Mouse (Mus musculus): ENCODE results near the gene Olfml2b. TPM values are rescaled to one million over a fixed set of nuclear protein-coding genes. Genes with fewer than 3 reads are reported as not detected.

Gene Olfml2b
- polyA plus RNA-seq, 1 experiment from 2014 or later = 13.0 TPM

DNA sequence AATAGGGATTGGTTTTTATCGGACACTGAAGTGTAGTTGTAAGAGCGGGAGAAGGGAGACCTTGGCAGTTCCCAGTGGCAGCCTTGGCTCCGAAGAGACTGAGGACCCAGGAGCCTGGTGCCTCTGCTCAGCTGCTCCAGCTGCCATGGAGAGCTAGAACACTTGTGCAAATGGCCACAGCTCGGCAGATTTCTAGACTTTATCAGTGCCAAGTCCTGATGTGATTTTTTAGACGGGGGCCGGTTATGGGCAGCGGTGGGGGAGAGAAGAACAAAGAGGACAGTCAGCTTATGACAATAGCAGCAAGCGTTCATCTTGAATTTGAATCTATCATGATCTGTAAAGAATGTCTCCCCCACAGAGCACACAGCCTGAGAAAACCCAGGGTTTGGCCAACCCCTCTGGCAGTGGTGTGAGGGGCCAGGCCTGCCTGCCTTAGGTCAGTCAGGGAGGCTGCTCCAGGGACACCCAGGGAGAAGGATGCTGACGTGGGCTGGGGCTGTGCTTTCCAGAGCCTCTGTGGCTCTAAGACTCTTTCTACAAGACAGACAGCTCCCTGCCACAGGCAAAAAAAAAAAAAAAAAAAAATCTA lies 29.9 kb downstream of the Olfml2b start:
- H3K36me3 ChIP-seq = peaks cover 14% of the 10 kb centered on the region
- H3K4me1 ChIP-seq = no peaks in the 10 kb centered on the region
- H3K9me3 ChIP-seq = no peaks in the 10 kb centered on the region
- no peak for ATAC-seq (ENCODE audit: insufficient number of reproducible peaks, insufficient read depth, low FRiP score, low TSS enrichment, low read depth)
- H3K27me3 ChIP-seq = no peaks in the 10 kb centered on the region
- no peak overlapping the region for H3K4me3 ChIP-seq
- 86% methylated on average over 9 of the region's 9 CpGs for WGBS
- no peak overlapping the region for H3K9ac ChIP-seq
- no peak overlapping the region for H3K27ac ChIP-seq
- no peak overlapping the region for H3K4me2 ChIP-seq

DNA sequence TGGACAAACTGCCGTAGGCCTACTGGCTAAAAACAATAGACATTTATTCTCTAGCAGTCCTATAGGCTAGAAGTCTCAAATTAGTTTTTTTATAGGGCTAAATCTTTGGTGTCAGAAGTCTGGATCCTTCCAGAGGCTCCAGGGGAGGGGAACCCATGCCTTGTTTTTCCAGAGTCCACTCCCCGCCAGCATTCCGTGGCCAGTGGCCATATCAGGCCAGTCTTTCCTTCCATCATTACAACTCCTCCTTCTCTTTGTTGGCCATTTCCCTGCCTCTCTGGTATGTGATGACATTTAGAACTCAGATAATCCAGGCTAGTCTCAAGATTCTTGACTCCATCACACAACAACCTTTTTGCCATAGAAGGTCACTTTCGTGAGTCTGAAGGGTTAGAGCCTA lies 33.3 kb downstream of the Olfml2b start:
- Histone ChIP-seq H3K4me2 (no peak overlapping the region), H3K27ac (no peak overlapping the region), H3K36me3 (peaks cover 14% of the 10 kb centered on the region), H3K9me3 (no peaks in the 10 kb centered on the region), H3K4me3 (no peak overlapping the region), H3K27me3 (no peaks in the 10 kb centered on the region), H3K4me1 (no peaks in the 10 kb centered on the region), H3K9ac (no peak overlapping the region)
- 90% methylated on average over 4 of the region's 4 CpGs for WGBS
- ATAC-seq (ENCODE audit: insufficient number of reproducible peaks, insufficient read depth, low FRiP score, low TSS enrichment, low read depth) = no peak

DNA sequence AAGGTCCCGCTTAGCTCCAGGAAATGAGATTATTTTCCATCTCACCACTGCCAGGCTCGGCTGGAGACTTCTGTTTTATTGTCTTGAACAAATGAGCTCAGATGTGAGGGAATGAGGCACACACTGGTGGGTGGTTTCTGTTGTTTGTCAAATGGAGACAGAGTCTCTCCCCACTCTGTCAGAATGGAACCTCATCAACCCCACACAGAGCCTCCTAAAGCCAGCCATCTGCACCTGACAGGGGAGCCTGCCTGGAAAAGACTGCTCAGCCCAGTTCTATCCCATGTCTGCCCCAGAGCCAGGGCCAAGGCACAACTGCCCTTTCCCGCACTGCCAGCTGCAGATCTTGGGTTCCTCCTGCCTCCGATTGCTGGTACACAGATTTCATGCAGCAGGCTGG lies 34.5 kb downstream of the Olfml2b start:
- 74% methylated on average over 4 of the region's 4 CpGs for WGBS
- Histone ChIP-seq H3K27me3 (no peaks in the 10 kb centered on the region), H3K4me3 (no peak overlapping the region), H3K9me3 (no peaks in the 10 kb centered on the region), H3K4me1 (no peaks in the 10 kb centered on the region), H3K9ac (no peak overlapping the region), H3K36me3 (peaks cover 14% of the 10 kb centered on the region), H3K27ac (no peak overlapping the region), H3K4me2 (no peak overlapping the region)
- no peak for ATAC-seq (ENCODE audit: insufficient number of reproducible peaks, insufficient read depth, low FRiP score, low TSS enrichment, low read depth)

DNA sequence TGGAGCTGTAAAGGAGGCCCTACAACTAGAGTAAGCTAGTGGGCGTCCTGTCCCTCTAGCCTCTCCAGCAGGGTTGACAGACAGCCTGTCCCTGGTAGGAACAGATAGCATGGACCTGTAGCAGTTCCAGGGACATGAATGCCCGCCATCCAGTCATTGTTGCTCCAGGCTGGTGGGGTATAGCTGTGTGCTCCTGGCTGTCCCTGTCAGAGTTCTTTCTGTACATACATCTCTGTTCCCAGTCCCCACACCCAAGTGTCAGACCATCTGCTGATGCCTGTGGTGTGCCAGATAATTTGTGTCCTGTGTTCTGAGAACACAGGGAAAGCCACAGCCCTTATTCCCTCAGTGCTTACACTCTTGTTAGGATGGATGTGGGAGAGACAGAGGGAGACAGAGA lies 35.3 kb downstream of the Olfml2b start:
- no peak for ATAC-seq (ENCODE audit: insufficient number of reproducible peaks, insufficient read depth, low FRiP score, low TSS enrichment, low read depth)
- Histone ChIP-seq H3K36me3 (peaks cover 14% of the 10 kb centered on the region), H3K9me3 (no peaks in the 10 kb centered on the region), H3K4me2 (no peak overlapping the region), H3K27ac (no peak overlapping the region), H3K4me3 (no peak overlapping the region), H3K9ac (no peak overlapping the region), H3K4me1 (no peaks in the 10 kb centered on the region), H3K27me3 (no peaks in the 10 kb centered on the region)
- WGBS = 84% methylated on average over 2 of the region's 2 CpGs

DNA sequence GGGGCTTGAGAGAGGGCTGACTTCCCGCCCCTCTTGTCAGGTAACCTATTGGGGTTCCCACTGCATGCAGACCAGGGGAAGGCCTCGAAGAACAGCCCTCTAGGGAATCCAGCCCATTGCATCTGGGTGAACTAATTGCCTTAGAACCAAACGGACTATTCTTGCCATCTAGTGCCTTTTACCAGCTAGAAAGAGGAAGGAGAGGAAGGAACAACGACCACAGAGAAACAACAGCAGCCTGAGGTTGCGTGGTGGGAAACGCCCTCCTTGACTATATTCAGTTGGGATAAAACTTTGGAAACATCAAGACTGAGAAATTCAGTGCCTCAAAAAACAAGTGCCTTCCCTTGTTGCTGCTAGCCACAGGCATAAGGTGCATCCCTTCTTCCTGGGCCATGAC lies 39.5 kb downstream of the Olfml2b start:
- H3K9ac ChIP-seq = no peak overlapping the region
- WGBS = 83% methylated on average over 6 of the region's 6 CpGs
- peaks cover 14% of the 10 kb centered on the region for H3K36me3 ChIP-seq
- H3K27ac ChIP-seq = no peak overlapping the region
- no peak overlapping the region for H3K4me3 ChIP-seq
- no peak for ATAC-seq (ENCODE audit: insufficient number of reproducible peaks, insufficient read depth, low FRiP score, low TSS enrichment, low read depth)
- H3K9me3 ChIP-seq = no peaks in the 10 kb centered on the region
- H3K4me1 ChIP-seq = no peaks in the 10 kb centered on the region
- H3K27me3 ChIP-seq = no peaks in the 10 kb centered on the region
- no peak overlapping the region for H3K4me2 ChIP-seq

DNA sequence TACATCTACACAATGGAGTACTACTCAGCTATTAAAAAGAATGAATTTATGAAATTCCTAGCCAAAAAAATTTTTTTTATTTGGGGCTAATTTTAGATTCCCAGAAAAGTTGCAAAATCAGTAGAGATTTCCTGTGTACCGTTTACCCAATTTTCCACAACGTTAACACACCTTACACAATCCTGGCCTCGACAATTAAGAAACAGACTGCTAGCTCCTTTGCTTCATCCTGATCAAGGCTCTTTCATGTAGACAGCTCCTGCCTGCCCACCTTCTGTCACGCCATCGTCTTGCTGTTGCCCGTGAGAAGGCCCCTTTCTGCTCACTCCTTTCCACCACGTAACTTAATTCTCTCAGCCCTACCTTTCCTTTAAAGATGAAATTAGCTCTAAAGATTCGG lies 45.4 kb downstream of the Olfml2b start:
- WGBS = 93% methylated on average over 8 of the region's 8 CpGs
- Histone ChIP-seq H3K9me3 (no peaks in the 10 kb centered on the region), H3K36me3 (no peaks in the 10 kb centered on the region), H3K9ac (no peak overlapping the region), H3K4me2 (no peak overlapping the region), H3K27me3 (no peaks in the 10 kb centered on the region), H3K4me1 (no peaks in the 10 kb centered on the region), H3K4me3 (no peak overlapping the region), H3K27ac (no peak overlapping the region)
- ATAC-seq (ENCODE audit: insufficient number of reproducible peaks, insufficient read depth, low FRiP score, low TSS enrichment, low read depth) = no peak

DNA sequence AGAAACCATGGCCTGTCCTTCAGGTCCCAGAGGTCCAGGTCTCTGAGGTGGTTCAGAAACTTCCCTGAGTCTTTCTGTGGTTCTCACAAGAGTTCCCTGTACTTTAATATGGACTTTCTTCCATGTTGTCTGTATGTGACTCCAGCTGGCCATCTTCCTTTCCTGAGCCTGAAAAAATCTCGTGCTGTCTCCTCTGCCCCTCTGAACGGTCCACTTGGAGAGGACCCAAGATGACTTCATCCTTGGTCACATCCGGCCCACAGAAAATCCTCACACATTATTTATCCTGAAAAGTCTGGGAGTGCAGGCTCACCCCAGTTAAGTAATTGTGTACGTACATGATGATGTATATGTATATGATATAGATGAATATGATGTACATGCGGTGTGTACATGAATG lies 47.0 kb downstream of the Olfml2b start:
- 94% methylated on average over 5 of the region's 5 CpGs for WGBS
- H3K9ac ChIP-seq = no peak overlapping the region
- H3K27me3 ChIP-seq = no peaks in the 10 kb centered on the region

DNA sequence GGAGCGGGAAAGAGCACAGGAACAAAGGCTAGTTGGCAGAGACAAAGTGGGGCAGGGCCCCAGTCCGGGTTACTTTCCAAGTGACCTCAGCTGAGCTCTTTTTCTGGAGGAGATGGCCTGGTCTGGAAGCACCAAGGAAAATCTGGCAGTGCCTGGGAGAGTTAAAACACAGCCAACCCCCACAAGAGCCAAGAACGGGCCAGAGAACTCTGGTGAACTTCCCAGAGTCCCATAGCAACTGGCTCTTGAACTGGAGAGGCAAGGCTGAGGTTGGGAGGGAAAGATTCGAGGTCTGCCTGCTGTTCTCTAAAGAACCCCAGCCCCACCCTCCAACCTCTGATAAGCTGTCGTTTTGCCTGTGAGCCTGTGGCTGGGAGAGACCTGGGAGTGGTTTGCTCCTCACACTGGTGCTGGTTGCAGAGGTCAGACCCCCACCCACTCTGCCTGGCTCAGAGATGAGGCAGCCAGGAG lies 50.5 kb downstream of the Olfml2b start:
- H3K4me2 ChIP-seq = no peak overlapping the region
- no peak overlapping the region for H3K27ac ChIP-seq
- no peak for ATAC-seq (ENCODE audit: insufficient number of reproducible peaks, insufficient read depth, low FRiP score, low TSS enrichment, low read depth)
- H3K9ac ChIP-seq = no peak overlapping the region
- H3K36me3 ChIP-seq = no peaks in the 10 kb centered on the region
- H3K27me3 ChIP-seq = no peaks in the 10 kb centered on the region
- no peak overlapping the region for H3K4me3 ChIP-seq
- H3K9me3 ChIP-seq = no peaks in the 10 kb centered on the region
- H3K4me1 ChIP-seq = peaks cover 7% of the 10 kb centered on the region
- whole genome bisulfite sequencing = 57% methylated on average over 5 of the region's 5 CpGs

More for the DNA sequence above, 47.0 kb downstream of the Olfml2b start:
- Histone ChIP-seq H3K9me3 (no peaks in the 10 kb centered on the region), H3K27ac (no peak overlapping the region), H3K36me3 (no peaks in the 10 kb centered on the region), H3K4me3 (no peak overlapping the region), H3K4me1 (peaks cover 3% of the 10 kb centered on the region; the same call in 1 of the 2 replicates), H3K4me2 (no peak overlapping the region)
- no peak for ATAC-seq (ENCODE audit: insufficient number of reproducible peaks, insufficient read depth, low FRiP score, low TSS enrichment, low read depth)

DNA sequence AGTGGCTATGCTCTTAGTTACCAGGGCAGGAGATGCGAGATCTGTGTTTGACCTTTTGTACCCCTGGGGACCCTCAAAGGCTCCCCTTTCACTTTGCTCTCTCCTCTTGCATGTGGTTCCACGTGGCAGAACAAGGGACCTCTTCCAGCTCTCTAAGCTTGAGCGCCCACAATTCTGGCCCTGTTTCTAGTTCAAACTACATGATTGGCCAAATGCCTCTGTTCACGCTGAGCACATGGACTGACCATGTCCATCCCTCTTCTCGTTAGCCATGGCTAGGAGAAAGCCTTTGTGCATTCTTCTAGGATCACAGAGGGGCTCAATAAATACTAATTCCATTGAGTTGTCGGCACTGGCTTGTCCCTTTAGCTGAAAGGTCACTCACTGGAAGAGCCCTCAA lies 51.0 kb downstream of the Olfml2b start:
- no peaks in the 10 kb centered on the region for H3K9me3 ChIP-seq
- WGBS = 58% methylated on average over 6 of the region's 6 CpGs
- H3K4me3 ChIP-seq = no peak overlapping the region
- H3K36me3 ChIP-seq = no peaks in the 10 kb centered on the region
- H3K27me3 ChIP-seq = no peaks in the 10 kb centered on the region
- no peak overlapping the region for H3K27ac ChIP-seq
- peaks cover 7% of the 10 kb centered on the region for H3K4me1 ChIP-seq
- ATAC-seq (ENCODE audit: insufficient number of reproducible peaks, insufficient read depth, low FRiP score, low TSS enrichment, low read depth) = no peak
- H3K4me2 ChIP-seq = no peak overlapping the region
- H3K9ac ChIP-seq = no peak overlapping the region

DNA sequence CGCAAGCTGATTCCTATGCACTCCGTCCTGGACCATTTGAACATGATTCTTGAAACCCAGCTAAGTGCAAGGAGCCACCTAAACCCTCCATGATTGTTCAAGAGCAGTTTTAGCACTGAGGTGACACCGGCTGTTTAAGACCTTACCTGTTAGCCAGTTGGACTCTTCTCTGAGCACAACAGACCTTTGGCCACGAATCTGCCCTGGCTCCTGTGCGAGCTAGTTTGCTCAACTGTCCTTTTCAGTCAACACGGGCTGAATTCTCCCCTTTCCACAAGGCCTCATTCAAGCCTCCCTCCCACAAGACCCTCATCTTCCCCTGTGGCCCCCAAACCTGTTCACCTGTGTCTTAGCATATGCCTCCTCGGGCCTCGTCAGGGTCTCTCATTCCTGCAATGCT lies 52.7 kb downstream of the Olfml2b start:
- Histone ChIP-seq H3K4me1 (peaks cover 21% of the 10 kb centered on the region), H3K27ac (no peak overlapping the region), H3K9me3 (no peaks in the 10 kb centered on the region), H3K9ac (no peak overlapping the region), H3K27me3 (no peaks in the 10 kb centered on the region), H3K36me3 (no peaks in the 10 kb centered on the region), H3K4me3 (no peak overlapping the region), H3K4me2 (no peak overlapping the region)
- ATAC-seq (ENCODE audit: insufficient number of reproducible peaks, insufficient read depth, low FRiP score, low TSS enrichment, low read depth) = no peak
- WGBS = 95% methylated on average over 8 of the region's 8 CpGs

DNA sequence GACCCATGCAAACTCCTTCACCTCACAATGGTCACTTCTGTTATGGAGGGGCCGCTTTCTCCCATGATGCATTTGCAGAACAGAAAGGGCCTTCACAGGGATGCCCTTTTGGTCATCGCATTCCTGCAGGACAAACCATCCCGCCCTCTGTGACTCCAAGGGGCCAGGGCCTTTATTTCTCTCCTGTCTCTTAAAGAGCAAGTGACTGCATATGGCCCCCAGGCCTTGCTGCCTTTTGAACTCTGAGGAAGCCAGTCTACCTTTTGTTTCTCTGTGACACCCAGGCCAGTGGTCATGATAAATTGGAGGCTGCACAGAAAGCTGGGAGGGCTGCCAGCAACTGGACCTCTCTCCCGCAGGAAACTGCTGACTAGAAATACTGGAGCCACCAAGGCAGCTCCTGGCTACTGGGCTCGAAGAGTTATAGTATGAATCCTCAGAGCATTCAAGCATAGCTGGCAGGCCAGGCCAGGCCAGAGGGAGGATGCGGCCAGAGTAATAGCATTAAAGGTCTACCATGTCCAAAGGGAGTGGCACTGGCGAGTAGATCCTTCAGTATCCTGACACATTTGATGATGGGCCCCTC lies 53.5 kb downstream of the Olfml2b start:
- H3K27me3 ChIP-seq = no peaks in the 10 kb centered on the region
- H3K4me3 ChIP-seq = no peak overlapping the region
- peaks cover 21% of the 10 kb centered on the region for H3K4me1 ChIP-seq
- H3K36me3 ChIP-seq = no peaks in the 10 kb centered on the region
- H3K4me2 ChIP-seq = no peak overlapping the region
- no peak overlapping the region for H3K9ac ChIP-seq
- H3K9me3 ChIP-seq = no peaks in the 10 kb centered on the region
- WGBS = 78% methylated on average over 7 of the region's 7 CpGs
- ATAC-seq (ENCODE audit: insufficient number of reproducible peaks, insufficient read depth, low FRiP score, low TSS enrichment, low read depth) = no peak
- H3K27ac ChIP-seq = no peak overlapping the region

DNA sequence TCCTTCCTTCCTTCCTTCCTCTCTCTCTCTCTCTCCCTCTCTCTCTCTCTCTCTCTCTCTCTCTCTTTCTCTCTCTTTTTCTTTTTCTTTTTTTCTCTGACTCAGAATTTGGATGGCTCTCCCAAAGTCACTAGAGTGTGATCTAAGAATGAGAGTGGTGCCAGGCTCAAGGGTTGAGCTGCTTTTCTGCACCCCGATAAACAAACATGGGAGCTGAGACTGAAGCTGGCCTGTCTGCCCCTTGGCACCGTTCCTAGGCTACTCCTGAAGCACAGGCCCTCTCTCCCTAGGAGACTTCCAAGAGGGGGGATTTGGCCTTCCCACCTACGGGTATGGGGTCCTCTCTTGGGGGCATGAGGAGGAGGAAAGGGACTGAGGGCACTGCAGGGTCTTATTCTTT lies 54.4 kb downstream of the Olfml2b start:
- no peak for ATAC-seq (ENCODE audit: insufficient number of reproducible peaks, insufficient read depth, low FRiP score, low TSS enrichment, low read depth)
- WGBS = 86% methylated on average over 3 of the region's 3 CpGs
- no peak overlapping the region for H3K9ac ChIP-seq
- no peak overlapping the region for H3K27ac ChIP-seq
- peaks cover 21% of the 10 kb centered on the region for H3K4me1 ChIP-seq
- H3K4me2 ChIP-seq = no peak overlapping the region
- no peaks in the 10 kb centered on the region for H3K27me3 ChIP-seq
- H3K36me3 ChIP-seq = no peaks in the 10 kb centered on the region
- H3K9me3 ChIP-seq = no peaks in the 10 kb centered on the region
- H3K4me3 ChIP-seq = no peak overlapping the region

All from embryonic facial prominence, embryonic 13.5 days (tissue).